Mouse (Mus musculus) E14TG2a.4 (cell line): ENCODE measurements around the gene Tnrc6b.

Experiments used
- CTCF ChIP-seq: conservative IDR thresholded peaks from 2 replicates; pipeline ENCODE4 v1.5.1; 2014; ENCODE audit warnings: low read length
- NANOG ChIP-seq: IDR thresholded peaks from 2 replicates; pipeline ENCODE4 v1.6.1; 2014; ENCODE audit warnings: borderline replicate concordance, low read length, mixed read lengths

DNA sequence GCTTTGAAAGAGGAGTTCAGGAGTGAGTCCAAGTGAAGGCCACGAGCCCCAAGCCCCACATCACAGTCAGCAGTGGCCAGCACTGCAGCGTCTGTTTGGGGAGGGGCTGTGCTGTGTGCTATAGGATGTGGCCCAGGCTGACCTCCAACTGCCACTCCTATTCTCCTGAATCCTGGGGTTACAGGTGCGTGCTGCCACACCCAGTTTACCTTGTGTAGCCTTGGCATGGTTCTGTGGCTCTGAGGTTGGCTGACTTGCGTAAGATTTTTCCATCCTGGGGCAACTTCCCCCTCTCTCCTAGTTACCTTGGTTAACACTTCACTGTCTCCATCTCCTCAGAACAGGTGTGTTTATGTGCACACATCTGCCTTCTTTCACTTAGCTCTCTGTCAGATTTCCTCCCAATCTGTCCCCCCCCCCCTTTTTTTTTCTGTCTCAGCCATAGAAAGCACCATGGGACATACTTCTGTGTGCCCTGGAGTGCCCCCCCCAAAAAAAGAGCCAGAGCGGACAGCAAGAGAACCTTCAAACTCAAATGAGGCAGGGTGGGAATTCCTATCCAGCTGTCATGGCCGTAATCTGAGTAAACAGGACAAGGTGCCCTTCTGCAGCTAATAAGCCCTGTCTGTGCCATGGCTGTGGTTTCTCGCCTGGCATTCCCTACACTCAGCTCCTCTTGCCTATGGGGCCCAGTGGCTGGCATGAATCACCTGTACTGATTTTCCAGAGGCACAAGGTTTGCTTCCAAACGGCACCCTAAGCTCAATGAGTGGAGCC, 9.4 kb upstream of the Tnrc6b start:
- TF ChIP-seq CTCF (no peak), NANOG (no peak)
